Mouse (Mus musculus): Measurements from ENCODE around the gene Tcam1. TPM values are rescaled to one million over a fixed set of nuclear protein-coding genes. Genes with fewer than 3 reads are reported as not detected.

The Tcam1 gene
- total and polyA plus RNA-seq, 3 experiments = 4.6 to 8.9 TPM; not detected in 1

GRCm38 (mm10) chr11:106329682-106330081, 53.2 kb downstream of the Tcam1 start (continued):
- TF ChIP-seq NELFE (IDR thresholded peaks at IDR 0.05; ENCODE audit: low read depth, low read length) = no peak
- no peak for TF ChIP-seq CHD2 (IDR thresholded peaks at IDR 0.05; ENCODE audit: low read length)
- no peak for TF ChIP-seq ZMIZ1 (IDR thresholded peaks at IDR 0.05; ENCODE audit: low read depth, low read length)
- peak; percentile 78 for TF ChIP-seq MAX (IDR thresholded peaks at IDR 0.05; ENCODE audit: low read length)

- Histone ChIP-seq H3K27me3 (ENCODE audit: control insufficient read depth in 1 of 2, insufficient read depth in 2 of 2, low read length in 2 of 2) (peaks cover 0 to 4% of the 10 kb centered on the region in 2 experiments; a peak in 2 of 4 replicates), H3K4me1 (ENCODE audit: control insufficient read depth in 1 of 2, insufficient read depth in 2 of 2, low read length in 2 of 2) (peaks cover 0 to 8% of the 10 kb centered on the region in 2 experiments; a peak in 1 of 4 replicates), H3K9me3 (replicated peaks; ENCODE audit: insufficient read depth, low read length) (no peaks in the 10 kb centered on the region), H3K36me3 (ENCODE audit: control insufficient read depth in 1 of 2, insufficient read depth in 2 of 2, low read length in 2 of 2) (no peaks in the 10 kb centered on the region), H3K27ac (ENCODE audit: control insufficient read depth, low read depth, low read length) (no peak overlapping the region), H3K4me3 (ENCODE audit: control insufficient read depth in 1 of 2, insufficient read depth in 1 of 2, low read depth in 2 of 2, low read length in 2 of 2) (no peak overlapping the region), H3K79me2 (ENCODE audit: control insufficient read depth, insufficient read depth, low read length, poor library complexity) (no peaks in the 10 kb centered on the region), H3K9ac (ENCODE audit: control insufficient read depth, low read depth, low read length, poor library complexity, severe bottlenecking) (no peak overlapping the region)
- DNase-seq (ENCODE audit: low read depth, low spot score) = no peak
- TF ChIP-seq MXI1 (IDR thresholded peaks at IDR 0.05; ENCODE audit: low read depth, low read length) = no peak
- TF ChIP-seq TBP (IDR thresholded peaks at IDR 0.05; ENCODE audit: low read depth, low read length) = no peak
- no peak for TF ChIP-seq E2F4 (IDR thresholded peaks at IDR 0.05; ENCODE audit: borderline replicate concordance, low read depth, low read length)
- TF ChIP-seq USF2 (IDR thresholded peaks at IDR 0.05; ENCODE audit: borderline replicate concordance in 1 of 2, insufficient read depth in 1 of 2, low read depth in 1 of 2, low read length in 2 of 2) = no peak
- no peak for TF ChIP-seq GABPA (IDR thresholded peaks at IDR 0.05; ENCODE audit: low read depth, low read length)
- no peak for TF ChIP-seq TCF12 (IDR thresholded peaks at IDR 0.05; ENCODE audit: low read depth, low read length)
- no peak for TF ChIP-seq JUND (IDR thresholded peaks at IDR 0.05; ENCODE audit: low read depth, low read length)
- TF ChIP-seq UBTF (IDR thresholded peaks at IDR 0.05; ENCODE audit: borderline replicate concordance, insufficient read depth, low read depth, low read length) = no peak
- no peak for TF ChIP-seq ZNF384 (IDR thresholded peaks at IDR 0.05; ENCODE audit: low read depth, low read length)
- no peak for TF ChIP-seq ZKSCAN1 (IDR thresholded peaks at IDR 0.05; ENCODE audit: low read depth, low read length)
- no peak for TF ChIP-seq POLR2AphosphoS5 (IDR thresholded peaks at IDR 0.05; ENCODE audit: borderline replicate concordance, low read depth, low read length)
These were observed 56.0 kb downstream of the Tcam1 start for GRCm38 (mm10) chr11:106332458-106332857.

- DNase-seq (ENCODE audit: low read depth, low spot score) = no peak
- TF ChIP-seq ZKSCAN1 (IDR thresholded peaks at IDR 0.05; ENCODE audit: low read depth, low read length) (no peak), POLR2AphosphoS5 (IDR thresholded peaks at IDR 0.05; ENCODE audit: borderline replicate concordance, low read depth, low read length) (no peak)
- H3K9me3 ChIP-seq (replicated peaks; ENCODE audit: insufficient read depth, low read length) = no peaks in the 10 kb centered on the region
- H3K4me3 ChIP-seq (ENCODE audit: control insufficient read depth in 1 of 2, insufficient read depth in 1 of 2, low read depth in 2 of 2, low read length in 2 of 2) = no peak overlapping the region
- no peaks in the 10 kb centered on the region for H3K79me2 ChIP-seq (ENCODE audit: control insufficient read depth, insufficient read depth, low read length, poor library complexity)
- no peak overlapping the region for H3K9ac ChIP-seq (ENCODE audit: control insufficient read depth, low read depth, low read length, poor library complexity, severe bottlenecking)
- peaks cover 0 to 3% of the 10 kb centered on the region in 2 experiments; a peak in 1 of 4 replicates for H3K4me1 ChIP-seq (ENCODE audit: control insufficient read depth in 1 of 2, insufficient read depth in 2 of 2, low read length in 2 of 2)
- H3K27ac ChIP-seq (ENCODE audit: control insufficient read depth, low read depth, low read length) = no peak overlapping the region
- H3K27me3 ChIP-seq (ENCODE audit: control insufficient read depth in 1 of 2, insufficient read depth in 2 of 2, low read length in 2 of 2) = peaks cover 0 to 7% of the 10 kb centered on the region in 2 experiments; a peak in 2 of 4 replicates
- no peaks in the 10 kb centered on the region for H3K36me3 ChIP-seq (ENCODE audit: control insufficient read depth in 1 of 2, insufficient read depth in 2 of 2, low read length in 2 of 2)
These were observed 57.6 kb downstream of the Tcam1 start for GRCm38 (mm10) chr11:106334066-106334465.
